Mouse (Mus musculus) G1E (cell line): ENCODE data around the gene Unc93a. TPM values are rescaled to one million over a fixed set of nuclear protein-coding genes. Genes with fewer than 3 reads are reported as not detected.
"Not testable (repeated sequence)": the region's sequence is repeated elsewhere in the genome, so short reads cannot be mapped to it uniquely, and the experiment has no call there.

Experiments used
- ATAC-seq: 2 replicates; pipeline ENCODE4 v1.8.0; 2016; ENCODE audit warnings: mild to moderate bottlenecking; ENCODE audit not compliant: insufficient number of reproducible peaks, poor library complexity, low FRiP score, severe bottlenecking; ENCODE audit errors: extremely low read depth
- DNase-seq: peaks from one replicate; pipeline ENCODE4 v3.0.0; 2012; ENCODE audit warnings: low spot score
- H3K27me3 ChIP-seq: 2 replicates; pipeline ENCODE4 v1.6.1; 2012; ENCODE audit warnings: mild to moderate bottlenecking, low read length, inconsistent platforms; ENCODE audit not compliant: insufficient read depth
- H3K36me3 ChIP-seq: replicated peaks from 2 replicates; pipeline ENCODE3; 2012; ENCODE audit warnings: mild to moderate bottlenecking, inconsistent platforms
- H3K4me1 ChIP-seq: 2 replicates; pipeline ENCODE4 v1.6.1; 2012; ENCODE audit warnings: low read depth, low read length, inconsistent platforms, mixed read lengths; ENCODE audit not compliant: insufficient read depth
- H3K4me3 ChIP-seq: 2 replicates; pipeline ENCODE4 v1.5.1; 2012; ENCODE audit warnings: low read depth, mild to moderate bottlenecking, inconsistent platforms, low read length, moderate library complexity, mixed read lengths
- H3K9me3 ChIP-seq: replicated peaks from 2 replicates; pipeline ENCODE4 v1.6.1; 2012; ENCODE audit warnings: inconsistent platforms
- polyA plus RNA-seq: library from polyadenylated mRNA; stranded (reverse); fragments of >175 nt; gene quantifications from 2 replicates; pipeline ENCODE4 v1.2.3, GENCODE M21; 2012
- total RNA-seq, 2 experiments: library from RNA; stranded (forward) in 1 of 2; stranded (reverse) in 1 of 2; fragments of 200-1000 nt in 1 of 2; fragments of >200 nt in 1 of 2; fragmentation: Nextera tagmentation in 1 of 2; gene quantifications; 2 replicates each; pipeline ENCODE4 v1.2.3; 2014 to 2017

Unc93a gene
- total and polyA plus RNA-seq, 3 experiments, result 0.16 TPM; not detected in 2

- not testable (repeated sequence) for H3K27me3 ChIP-seq, H3K4me3 ChIP-seq, H3K4me1 ChIP-seq, DNase-seq, H3K9me3 ChIP-seq, ATAC-seq, H3K36me3 ChIP-seq
These were observed 1.7 kb downstream of the Unc93a start for GRCm38 (mm10) chr17:13129737-13130465.

- H3K9me3 ChIP-seq, DNase-seq, ATAC-seq, H3K4me3 ChIP-seq, H3K36me3 ChIP-seq, H3K27me3 ChIP-seq, H3K4me1 ChIP-seq: not testable (repeated sequence)
These were observed 2.3 kb downstream of the Unc93a start for GRCm38 (mm10) chr17:13129324-13129723.

- H3K9me3 ChIP-seq, ATAC-seq: not testable (repeated sequence)
These were observed 7.4 kb downstream of the Unc93a start for GRCm38 (mm10) chr17:13124241-13124640.

GRCm38 (mm10) chr17:13123308-13124038, 8.1 kb downstream of the Unc93a start:
- H3K4me1 ChIP-seq, ATAC-seq, H3K27me3 ChIP-seq, H3K9me3 ChIP-seq, H3K4me3 ChIP-seq, DNase-seq, H3K36me3 ChIP-seq: not testable (repeated sequence)

More at GRCm38 (mm10) chr17:13124241-13124640, 7.4 kb downstream of the Unc93a start:
- not testable (repeated sequence) for H3K27me3 ChIP-seq, H3K4me1 ChIP-seq, H3K4me3 ChIP-seq, H3K36me3 ChIP-seq, DNase-seq

GRCm38 (mm10) chr17:13112504-13113291, 18.9 kb downstream of the Unc93a start:
- H3K27me3 ChIP-seq, DNase-seq, H3K4me1 ChIP-seq, H3K9me3 ChIP-seq, H3K4me3 ChIP-seq, H3K36me3 ChIP-seq, ATAC-seq: not testable (repeated sequence)

- not testable (repeated sequence) for DNase-seq, H3K27me3 ChIP-seq, H3K9me3 ChIP-seq, H3K4me3 ChIP-seq, H3K4me1 ChIP-seq, ATAC-seq, H3K36me3 ChIP-seq
These were observed 25.0 kb downstream of the Unc93a start for GRCm38 (mm10) chr17:13106563-13106962.

GRCm38 (mm10) chr17:13092960-13093359, 38.6 kb downstream of the Unc93a start:
- H3K4me1 ChIP-seq, H3K4me3 ChIP-seq, H3K9me3 ChIP-seq, H3K36me3 ChIP-seq, ATAC-seq, H3K27me3 ChIP-seq, DNase-seq: not testable (repeated sequence)

GRCm38 (mm10) chr17:13092100-13092764, 39.4 kb downstream of the Unc93a start:
- H3K4me3 ChIP-seq, ATAC-seq, H3K36me3 ChIP-seq: not testable (repeated sequence)

GRCm38 (mm10) chr17:13091510-13091909, 40.1 kb downstream of the Unc93a start:
- not testable (repeated sequence) for H3K4me1 ChIP-seq, ATAC-seq

More at GRCm38 (mm10) chr17:13092100-13092764, 39.4 kb downstream of the Unc93a start:
- not testable (repeated sequence) for H3K4me1 ChIP-seq, H3K27me3 ChIP-seq, DNase-seq, H3K9me3 ChIP-seq

GRCm38 (mm10) chr17:13069227-13069626, 62.4 kb downstream of the Unc93a start:
- ATAC-seq, H3K4me3 ChIP-seq, H3K9me3 ChIP-seq, H3K4me1 ChIP-seq, H3K27me3 ChIP-seq, H3K36me3 ChIP-seq, DNase-seq: not testable (repeated sequence)

More at GRCm38 (mm10) chr17:13091510-13091909, 40.1 kb downstream of the Unc93a start:
- not testable (repeated sequence) for H3K4me3 ChIP-seq, H3K9me3 ChIP-seq, H3K27me3 ChIP-seq, H3K36me3 ChIP-seq, DNase-seq

GRCm38 (mm10) chr17:13067864-13068385, 63.7 kb downstream of the Unc93a start:
- H3K27me3 ChIP-seq, result not testable (repeated sequence)

More at GRCm38 (mm10) chr17:13067864-13068385, 63.7 kb downstream of the Unc93a start:
- H3K9me3 ChIP-seq, ATAC-seq, H3K36me3 ChIP-seq, DNase-seq, H3K4me3 ChIP-seq, H3K4me1 ChIP-seq: not testable (repeated sequence)
